Mouse (Mus musculus): ENCODE data around the gene Lad1. TPM values are rescaled to one million over a fixed set of nuclear protein-coding genes. Genes with fewer than 3 reads are reported as not detected.
A peak's percentile ranks its signal among the peaks of the same experiment; 100 is the strongest.

Gene Lad1
- polyA plus RNA-seq, 1 experiment from 2014 or later = 67.8 TPM

DNA sequence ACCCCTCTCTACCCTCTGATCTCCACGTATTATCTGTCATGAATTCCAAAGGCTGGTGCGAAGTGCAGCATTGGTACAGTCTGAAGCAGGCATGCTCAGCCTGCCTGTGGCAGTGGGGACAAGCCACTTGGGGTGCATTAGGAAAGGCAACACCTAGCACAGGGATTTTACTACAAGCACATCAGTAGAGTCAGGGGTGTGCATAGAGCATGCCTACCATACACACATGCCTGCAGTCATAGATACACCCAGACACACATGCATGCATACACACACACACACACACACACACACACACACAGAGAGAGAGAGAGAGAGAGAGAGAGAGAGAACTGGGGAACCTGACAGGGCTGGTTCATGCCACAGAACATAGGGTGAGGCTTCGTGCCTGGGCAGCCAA is 6.2 kb upstream of the Lad1 start:
- 65% methylated on average over 3 of the region's 3 CpGs for WGBS
- ATAC-seq (ENCODE audit: insufficient number of reproducible peaks, low FRiP score, low TSS enrichment, low read depth) = peak; percentile 44; the same call in 1 of the 2 replicates
- no peaks in the 10 kb centered on the region for H3K9me3 ChIP-seq

GRCm38 (mm10) chr1:135812618-135813017 is 5.8 kb upstream of the Lad1 start:
- H3K36me3 ChIP-seq = no peaks in the 10 kb centered on the region
- no peak overlapping the region for H3K9ac ChIP-seq
- H3K4me2 ChIP-seq = no peak overlapping the region
- H3K4me1 ChIP-seq = 0 out of 2 replicates have a peak, but pooled peaks cover 9% of the 10 kb centered on the region
- no peaks in the 10 kb centered on the region for H3K9me3 ChIP-seq
- H3K4me3 ChIP-seq = no peak overlapping the region
- ATAC-seq (ENCODE audit: insufficient number of reproducible peaks, low FRiP score, low TSS enrichment, low read depth) = peak; percentile 45; the same call in 1 of the 2 replicates
- 25% methylated on average over 2 of the region's 2 CpGs for WGBS
- peak overlapping the region; percentile 77 for H3K27ac ChIP-seq
- H3K27me3 ChIP-seq = peaks cover 18% of the 10 kb centered on the region

More for the DNA sequence above, 6.2 kb upstream of the Lad1 start:
- Histone ChIP-seq H3K36me3 (no peaks in the 10 kb centered on the region), H3K4me2 (no peak overlapping the region), H3K27me3 (peaks cover 14% of the 10 kb centered on the region), H3K4me1 (0 out of 2 replicates have a peak, but pooled peaks cover 9% of the 10 kb centered on the region), H3K27ac (peak overlapping the region; percentile 77; the same call in 1 of the 2 replicates), H3K9ac (no peak overlapping the region), H3K4me3 (no peak overlapping the region)

GRCm38 (mm10) chr1:135813071-135813470 is 5.3 kb upstream of the Lad1 start:
- Histone ChIP-seq H3K4me3 (no peak overlapping the region), H3K27ac (peak overlapping the region; percentile 77), H3K9ac (no peak overlapping the region), H3K4me1 (peaks cover 10% of the 10 kb centered on the region), H3K36me3 (no peaks in the 10 kb centered on the region), H3K4me2 (no peak overlapping the region), H3K27me3 (peaks cover 22% of the 10 kb centered on the region), H3K9me3 (no peaks in the 10 kb centered on the region)
- WGBS = 57% methylated on average over 4 of the region's 4 CpGs
- no peak for ATAC-seq (ENCODE audit: insufficient number of reproducible peaks, low FRiP score, low TSS enrichment, low read depth)

GRCm38 (mm10) chr1:135813687-135814395 is 4.6 kb upstream of the Lad1 start:
- no peaks in the 10 kb centered on the region for H3K9me3 ChIP-seq
- H3K9ac ChIP-seq = no peak overlapping the region
- no peak overlapping the region for H3K4me2 ChIP-seq
- peaks cover 18% of the 10 kb centered on the region for H3K4me1 ChIP-seq
- no peaks in the 10 kb centered on the region for H3K36me3 ChIP-seq
- H3K27ac ChIP-seq = no peak overlapping the region
- ATAC-seq (ENCODE audit: insufficient number of reproducible peaks, low FRiP score, low TSS enrichment, low read depth) = no peak
- no peak overlapping the region for H3K4me3 ChIP-seq
- peaks cover 30% of the 10 kb centered on the region for H3K27me3 ChIP-seq
- 75% methylated on average over 5 of the region's 5 CpGs for WGBS

DNA sequence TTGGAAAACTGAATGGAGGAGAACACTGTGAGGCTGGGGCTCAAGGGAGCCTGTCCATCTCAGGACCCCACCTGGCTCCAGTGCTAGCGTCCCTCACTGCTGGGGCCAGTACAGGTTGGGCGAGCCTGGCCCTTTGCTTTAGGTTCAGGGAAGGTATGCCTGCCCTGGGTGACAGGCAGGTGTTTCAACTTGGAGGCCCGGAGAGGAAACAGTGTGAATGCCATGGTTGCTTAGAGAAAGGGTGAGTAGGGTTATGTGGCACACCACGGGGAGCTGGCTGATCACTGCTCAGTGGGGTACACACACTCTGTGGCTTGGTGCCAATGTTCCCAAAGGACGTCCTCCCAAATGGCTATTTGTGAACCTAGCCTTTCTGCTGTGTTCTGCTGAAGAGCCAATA is 3.9 kb upstream of the Lad1 start:
- no peak for ATAC-seq (ENCODE audit: insufficient number of reproducible peaks, low FRiP score, low TSS enrichment, low read depth)
- H3K9ac ChIP-seq = no peak overlapping the region
- H3K27ac ChIP-seq = no peak overlapping the region
- peaks cover 23% of the 10 kb centered on the region for H3K4me1 ChIP-seq
- H3K36me3 ChIP-seq = no peaks in the 10 kb centered on the region
- WGBS = 83% methylated on average over 5 of the region's 5 CpGs
- peaks cover 37% of the 10 kb centered on the region for H3K27me3 ChIP-seq
- no peaks in the 10 kb centered on the region for H3K9me3 ChIP-seq
- no peak overlapping the region for H3K4me2 ChIP-seq
- H3K4me3 ChIP-seq = no peak overlapping the region

GRCm38 (mm10) chr1:135817595-135817994 is 803 bp upstream of the Lad1 start:
- no peak for ATAC-seq (ENCODE audit: insufficient number of reproducible peaks, low FRiP score, low TSS enrichment, low read depth)
- no peak overlapping the region for H3K27ac ChIP-seq
- WGBS = 59% methylated on average over 4 of the region's 4 CpGs
- no peak overlapping the region for H3K4me2 ChIP-seq
- no peak overlapping the region for H3K4me3 ChIP-seq
- peaks cover 20% of the 10 kb centered on the region for H3K4me1 ChIP-seq
- no peaks in the 10 kb centered on the region for H3K9me3 ChIP-seq
- H3K9ac ChIP-seq = no peak overlapping the region
- H3K27me3 ChIP-seq = peaks cover 53% of the 10 kb centered on the region
- no peaks in the 10 kb centered on the region for H3K36me3 ChIP-seq

- H3K27ac ChIP-seq = no peak overlapping the region
- no peak for ATAC-seq (ENCODE audit: insufficient number of reproducible peaks, low FRiP score, low TSS enrichment, low read depth)
- no peaks in the 10 kb centered on the region for H3K9me3 ChIP-seq
- peak overlapping the region; percentile 93; the same call in 1 of the 2 replicates for H3K4me2 ChIP-seq
- H3K4me3 ChIP-seq = peak overlapping the region; percentile 53
- H3K36me3 ChIP-seq = no peaks in the 10 kb centered on the region
- H3K27me3 ChIP-seq = peaks cover 53% of the 10 kb centered on the region
- WGBS = 80% methylated on average over 10 of the region's 10 CpGs
- H3K4me1 ChIP-seq = peaks cover 16% of the 10 kb centered on the region
- no peak overlapping the region for H3K9ac ChIP-seq
These were observed 1.7 kb downstream of the Lad1 start for GRCm38 (mm10) chr1:135820071-135820470.

- H3K4me3 ChIP-seq = no peak overlapping the region
- no peak overlapping the region; the same call in 1 of the 2 replicates for H3K4me2 ChIP-seq
- H3K9me3 ChIP-seq = no peaks in the 10 kb centered on the region
- H3K36me3 ChIP-seq = no peaks in the 10 kb centered on the region
- H3K4me1 ChIP-seq = peaks cover 16% of the 10 kb centered on the region
- WGBS = 77% methylated on average over 16 of the region's 16 CpGs
- no peak overlapping the region for H3K9ac ChIP-seq
- H3K27me3 ChIP-seq = peaks cover 53% of the 10 kb centered on the region
- no peak for ATAC-seq (ENCODE audit: insufficient number of reproducible peaks, low FRiP score, low TSS enrichment, low read depth)
- peak overlapping the region; percentile 40; the same call in 1 of the 2 replicates for H3K27ac ChIP-seq
These were observed 2.5 kb downstream of the Lad1 start for GRCm38 (mm10) chr1:135820736-135821364.

- Histone ChIP-seq H3K4me3 (no peak overlapping the region), H3K27me3 (peaks cover 44% of the 10 kb centered on the region), H3K4me2 (no peak overlapping the region), H3K9ac (no peak overlapping the region), H3K4me1 (peaks cover 16% of the 10 kb centered on the region), H3K27ac (no peak overlapping the region), H3K36me3 (no peaks in the 10 kb centered on the region), H3K9me3 (no peaks in the 10 kb centered on the region)
- ATAC-seq (ENCODE audit: insufficient number of reproducible peaks, low FRiP score, low TSS enrichment, low read depth) = no peak
- WGBS = 77% methylated on average over 7 of the region's 7 CpGs
These were observed 3.4 kb downstream of the Lad1 start for GRCm38 (mm10) chr1:135821780-135822179.

- Histone ChIP-seq H3K4me3 (no peak overlapping the region), H3K9me3 (no peaks in the 10 kb centered on the region), H3K27ac (no peak overlapping the region), H3K9ac (no peak overlapping the region), H3K4me2 (no peak overlapping the region), H3K4me1 (no peaks in the 10 kb centered on the region; the same call in 1 of the 2 replicates), H3K36me3 (no peaks in the 10 kb centered on the region), H3K27me3 (no peaks in the 10 kb centered on the region)
- 8% methylated on average over 1 of the region's 1 CpGs for WGBS
- no peak for ATAC-seq (ENCODE audit: insufficient number of reproducible peaks, low FRiP score, low TSS enrichment, low read depth)
These were observed 10.5 kb downstream of the Lad1 start for GRCm38 (mm10) chr1:135828918-135829317.

GRCm38 (mm10) chr1:135834206-135834859 is 15.9 kb downstream of the Lad1 start:
- no peak overlapping the region for H3K9ac ChIP-seq
- no peaks in the 10 kb centered on the region for H3K9me3 ChIP-seq
- H3K27me3 ChIP-seq = no peaks in the 10 kb centered on the region
- no peak overlapping the region for H3K4me3 ChIP-seq
- no peak for ATAC-seq (ENCODE audit: insufficient number of reproducible peaks, low FRiP score, low TSS enrichment, low read depth)
- H3K27ac ChIP-seq = no peak overlapping the region; the same call in 1 of the 2 replicates
- WGBS = 59% methylated on average over 6 of the region's 6 CpGs
- peaks cover 15% of the 10 kb centered on the region; the same call in 1 of the 2 replicates for H3K4me1 ChIP-seq
- no peaks in the 10 kb centered on the region for H3K36me3 ChIP-seq
- no peak overlapping the region for H3K4me2 ChIP-seq

- WGBS = 67% methylated on average over 8 of the region's 8 CpGs
- no peak for ATAC-seq (ENCODE audit: insufficient number of reproducible peaks, low FRiP score, low TSS enrichment, low read depth)
These were observed 16.6 kb downstream of the Lad1 start for GRCm38 (mm10) chr1:135834983-135835382.

More at GRCm38 (mm10) chr1:135834983-135835382, 16.6 kb downstream of the Lad1 start:
- H3K27ac ChIP-seq = peak overlapping the region; percentile 8; the same call in 1 of the 2 replicates
- no peaks in the 10 kb centered on the region for H3K36me3 ChIP-seq
- H3K4me3 ChIP-seq = no peak overlapping the region
- peaks cover 15% of the 10 kb centered on the region; the same call in 1 of the 2 replicates for H3K4me1 ChIP-seq
- no peaks in the 10 kb centered on the region for H3K9me3 ChIP-seq
- H3K4me2 ChIP-seq = no peak overlapping the region
- H3K27me3 ChIP-seq = no peaks in the 10 kb centered on the region
- H3K9ac ChIP-seq = no peak overlapping the region

Measured in limb, embryonic 15.5 days (tissue).